Mouse (Mus musculus) ZHBTc4 (cell line): ENCODE results near the gene Hoxd11.

Experiments used
- DNase-seq: peaks from one replicate; pipeline ENCODE4 v3.0.0-alpha.2; 2011; ENCODE audit warnings: low read depth, low spot score

Hoxd11 gene

GRCm38 (mm10) chr2:74680561-74681398 is 1.4 kb downstream of the Hoxd11 start:
- DNase-seq: peak; percentile 56

GRCm38 (mm10) chr2:74681594-74682531 is 2.5 kb downstream of the Hoxd11 start:
- peak; percentile 80 for DNase-seq

- peak; percentile 47 for DNase-seq
These were observed 3.4 kb downstream of the Hoxd11 start for GRCm38 (mm10) chr2:74682796-74683195.

- peak; percentile 71 for DNase-seq
These were observed 4.2 kb downstream of the Hoxd11 start for GRCm38 (mm10) chr2:74683471-74683951.

- DNase-seq: no peak
These were observed 4.7 kb downstream of the Hoxd11 start for GRCm38 (mm10) chr2:74684106-74684505.

- DNase-seq: no peak
These were observed 5.8 kb downstream of the Hoxd11 start for GRCm38 (mm10) chr2:74685059-74685603.

- DNase-seq: peak; percentile 90
These were observed 7.1 kb downstream of the Hoxd11 start for GRCm38 (mm10) chr2:74686301-74686987.

- peak; percentile 35 for DNase-seq
These were observed 7.8 kb downstream of the Hoxd11 start for GRCm38 (mm10) chr2:74686988-74687697.

GRCm38 (mm10) chr2:74687698-74688555 is 8.6 kb downstream of the Hoxd11 start:
- DNase-seq: peak; percentile 51

- no peak for DNase-seq
These were observed 9.6 kb downstream of the Hoxd11 start for GRCm38 (mm10) chr2:74688795-74689573.

GRCm38 (mm10) chr2:74689574-74690337 is 10.4 kb downstream of the Hoxd11 start:
- DNase-seq: peak; percentile 41

GRCm38 (mm10) chr2:74690338-74690716 is 11.0 kb downstream of the Hoxd11 start:
- DNase-seq: no peak

GRCm38 (mm10) chr2:74691022-74691951 is 11.9 kb downstream of the Hoxd11 start, which contains the start of gene Hoxd10:
Hoxd10 (plus strand) TSS chr2:74691924.
- peak; percentile 94 for DNase-seq

GRCm38 (mm10) chr2:74691995-74692807 is 12.8 kb downstream of the Hoxd11 start:
- peak; percentile 45 for DNase-seq

- DNase-seq: peak; percentile 38
These were observed 13.6 kb downstream of the Hoxd11 start for GRCm38 (mm10) chr2:74692808-74693431.

GRCm38 (mm10) chr2:74693432-74693827 is 14.1 kb downstream of the Hoxd11 start:
- DNase-seq: no peak
